In genomic region chr4:107829675-107830074, GRCm38 (mm10) we compare ENCODE assay signal across 13 mouse cellular contexts. TPM values are rescaled to one million over a fixed set of nuclear protein-coding genes. Genes with fewer than 3 reads are reported as not detected.
DNase-seq lines count a peak whose midpoint lies in the region; ATAC-seq and TF ChIP-seq lines count a peak whose summit lies in the region.
"Had no signal": no experiment of that assay in that cellular context is flagged by ENCODE, and none has a peak within 500 bp of the region (broad histone marks: within the 10 kb centered on the region; RNA-seq: fewer than 3 reads in every experiment).

No protein-coding gene starts in this region.

- H3K9ac ChIP-seq in hindbrain, postnatal 0 days (replicated peaks; ENCODE audit: low read length): no peak overlapping the region
- no peak overlapping the region for H3K9ac ChIP-seq in neural tube, embryonic 14.5 days (replicated peaks; ENCODE audit: low read depth, low read length)
- H3K9ac ChIP-seq: kidney, embryonic 15.5 days had no signal

- ATAC-seq in frontal cortex, adult (ENCODE audit: low TSS enrichment): peak; percentile 28; the same call in 1 of the 2 replicates
- ATAC-seq in hindbrain, postnatal 0 days: no peak
- ATAC-seq in neural tube, embryonic 14.5 days (ENCODE audit: low read depth): no peak
- ATAC-seq: activated CD4-positive, CD25-positive, alpha-beta regulatory T cell, adult 4 months had no signal

- H3K4me2 ChIP-seq in hindbrain, postnatal 0 days (ENCODE audit: low read depth, low read length): no peak overlapping the region
- H3K4me2 ChIP-seq in neural tube, embryonic 14.5 days (ENCODE audit: low read depth, low read length): no peak overlapping the region
- H3K4me2 ChIP-seq: kidney, embryonic 15.5 days had no signal

- H3K9me3 ChIP-seq in forebrain, embryonic 10.5 days: no peaks in the 10 kb centered on the region
- H3K9me3 ChIP-seq in hindbrain, postnatal 0 days (ENCODE audit: low read length): no peaks in the 10 kb centered on the region
- no peaks in the 10 kb centered on the region for H3K9me3 ChIP-seq in neural tube, embryonic 14.5 days (ENCODE audit: control insufficient read depth, low read length)
- H3K9me3 ChIP-seq: heart, embryonic 10.5 days; kidney, embryonic 15.5 days had no signal

- H3K4me3 ChIP-seq in forebrain, embryonic 10.5 days: no peak overlapping the region
- H3K4me3 ChIP-seq in hindbrain, postnatal 0 days (ENCODE audit: low read length): no peak overlapping the region
- no peak overlapping the region for H3K4me3 ChIP-seq in neural tube, embryonic 14.5 days (ENCODE audit: low read depth, low read length)
- H3K4me3 ChIP-seq: erythroblast, embryonic 14.5 days; heart, embryonic 10.5 days; kidney, embryonic 15.5 days had no signal

- peaks cover 27% of the 10 kb centered on the region; the same call in 1 of the 2 replicates for H3K36me3 ChIP-seq in forebrain, embryonic 10.5 days (replicated peaks)
- no peaks in the 10 kb centered on the region for H3K36me3 ChIP-seq in hindbrain, postnatal 0 days (ENCODE audit: insufficient read depth, low read length)
- no peaks in the 10 kb centered on the region for H3K36me3 ChIP-seq in neural tube, embryonic 14.5 days (ENCODE audit: control insufficient read depth, insufficient read depth, low read length)
- H3K36me3 ChIP-seq: heart, embryonic 10.5 days; kidney, embryonic 15.5 days had no signal

- peak overlapping the region; percentile 85 for H3K27ac ChIP-seq in forebrain, embryonic 10.5 days
- H3K27ac ChIP-seq in hindbrain, postnatal 0 days: peak overlapping the region; percentile 67
- peak overlapping the region; percentile 40 for H3K27ac ChIP-seq in neural tube, embryonic 14.5 days (ENCODE audit: low read depth, low read length)
- H3K27ac ChIP-seq: heart, embryonic 10.5 days; kidney, embryonic 15.5 days had no signal

- TF ChIP-seq CTCF in hindbrain, postnatal 0 days (IDR thresholded peaks at IDR 0.05; ENCODE audit: low read depth): no peak

- WGBS in forebrain, embryonic 10.5 days: 73% methylated on average over 2 of the region's 2 CpGs
- WGBS in hindbrain, postnatal 0 days: 32% methylated on average over 2 of the region's 2 CpGs
- 13% methylated on average over 2 of the region's 2 CpGs for WGBS in neural tube, embryonic 14.5 days

- peaks cover 100% of the 10 kb centered on the region for H3K4me1 ChIP-seq in forebrain, embryonic 10.5 days
- peaks cover 64% of the 10 kb centered on the region for H3K4me1 ChIP-seq in hindbrain, postnatal 0 days (ENCODE audit: insufficient read depth, low read length)
- peaks cover 91% of the 10 kb centered on the region for H3K4me1 ChIP-seq in neural tube, embryonic 14.5 days (ENCODE audit: control insufficient read depth, insufficient read depth, low read length)

- H3K27me3 ChIP-seq in forebrain, embryonic 10.5 days (ENCODE audit: poor library complexity, severe bottlenecking): no peaks in the 10 kb centered on the region
- no peaks in the 10 kb centered on the region for H3K27me3 ChIP-seq in hindbrain, postnatal 0 days (ENCODE audit: insufficient read depth, low read length)
- H3K27me3 ChIP-seq in neural tube, embryonic 14.5 days (ENCODE audit: control insufficient read depth, insufficient read depth, low read length): no peaks in the 10 kb centered on the region

- DNase-seq in frontal cortex, postnatal 14 days (ENCODE audit: low spot score in 2 of 2): no peak
- no peak for DNase-seq in forebrain, embryonic 10.5 days (ENCODE audit: extremely low spot score, low spot score)
- DNase-seq in hindbrain, postnatal 0 days (ENCODE audit: low spot score): peak; percentile 37
- DNase-seq in kidney, postnatal 25 days: no peak
- no peak for DNase-seq in urinary bladder, postnatal 25 days (ENCODE audit: low spot score)
- no peak for DNase-seq in kidney, adult 18-20 months
- DNase-seq: lung, adult 2 months had no signal

RNA-seq across cellular contexts. Expression of gene Lrp8, which starts 27.6 kb away (rescaled TPM):
- polyA plus RNA-seq in forebrain, embryonic 10.5 days (2016; fragmentation: Nextera tagmentation; extraction: Ambion mirVana): 11.2 and 11.3 TPM in 2 replicates
- 62.2 and 65.9 TPM in 2 replicates for total RNA-seq in hindbrain, postnatal 0 days (2014; rRNA removed)
- polyA plus RNA-seq in hindbrain, postnatal 0 days (2015; fragmentation: Nextera tagmentation; extraction: Ambion mirVana): 33.9 and 34.5 TPM in 2 replicates
- 71.4 and 77.5 TPM in 2 replicates for polyA plus RNA-seq in neural tube, embryonic 14.5 days (2014; fragmentation: Nextera tagmentation; extraction: Ambion mirVana)

RNA-seq across cellular contexts. Expression of gene Magoh, which starts 49.9 kb away (rescaled TPM):
- polyA plus RNA-seq in forebrain, embryonic 10.5 days (2016; fragmentation: Nextera tagmentation; extraction: Ambion mirVana): 245 and 247 TPM in 2 replicates
- total RNA-seq in hindbrain, postnatal 0 days (2014; rRNA removed): 31.7 and 35.4 TPM in 2 replicates
- polyA plus RNA-seq in hindbrain, postnatal 0 days (2015; fragmentation: Nextera tagmentation; extraction: Ambion mirVana): 124 and 129 TPM in 2 replicates
- 104 and 120 TPM in 2 replicates for polyA plus RNA-seq in neural tube, embryonic 14.5 days (2014; fragmentation: Nextera tagmentation; extraction: Ambion mirVana)

RNA-seq across cellular contexts. Expression of gene 0610037L13Rik, which starts 59.9 kb away (rescaled TPM):
- 102 and 105 TPM in 2 replicates for polyA plus RNA-seq in forebrain, embryonic 10.5 days (2016; fragmentation: Nextera tagmentation; extraction: Ambion mirVana)
- 33.2 and 58.3 TPM in 2 replicates for total RNA-seq in hindbrain, postnatal 0 days (2014; rRNA removed)
- polyA plus RNA-seq in hindbrain, postnatal 0 days (2015; fragmentation: Nextera tagmentation; extraction: Ambion mirVana): 110 and 111 TPM in 2 replicates
- 82.6 and 91.7 TPM in 2 replicates for polyA plus RNA-seq in neural tube, embryonic 14.5 days (2014; fragmentation: Nextera tagmentation; extraction: Ambion mirVana)
